Mouse (Mus musculus) liver, embryonic 12.5 days (tissue): ENCODE data around the gene Gmcl1. TPM values are rescaled to one million over a fixed set of nuclear protein-coding genes. Genes with fewer than 3 reads are reported as not detected.

Experiments used
- ATAC-seq: fragments of 200-750 bp; cut with Nextera tagmentation; 2 replicates; pipeline ENCODE4 v1.8.0; 2017; ENCODE audit warnings: moderate number of reproducible peaks, mild to moderate bottlenecking, moderate library complexity
- H3K27ac ChIP-seq: fragments of 300-500 bp; sonication (generic); 2 replicates; pipeline ENCODE4 v1.5.1; 2016; ENCODE audit warnings: mild to moderate bottlenecking
- H3K27me3 ChIP-seq: fragments of 300-500 bp; sonication (generic); replicated peaks from 2 replicates; pipeline ENCODE4 v1.6.1; 2016; ENCODE audit warnings: mild to moderate bottlenecking, moderate library complexity
- H3K36me3 ChIP-seq: fragments of 300-500 bp; sonication (generic); 2 replicates; pipeline ENCODE4 v1.6.1; 2016; ENCODE audit warnings: mild to moderate bottlenecking, moderate library complexity
- H3K4me1 ChIP-seq: fragments of 300-500 bp; sonication (generic); 2 replicates; pipeline ENCODE4 v1.6.1; 2016
- H3K4me2 ChIP-seq: fragments of 300-500 bp; sonication (generic); 2 replicates; pipeline ENCODE4 v1.6.1; 2016; ENCODE audit warnings: mild to moderate bottlenecking, moderate library complexity
- H3K4me3 ChIP-seq: fragments of 300-500 bp; sonication (generic); 2 replicates; pipeline ENCODE4 v1.5.1; 2016; ENCODE audit warnings: mild to moderate bottlenecking, moderate library complexity
- H3K9ac ChIP-seq: fragments of 300-500 bp; sonication (generic); 2 replicates; pipeline ENCODE4 v1.6.1; 2016; ENCODE audit warnings: mild to moderate bottlenecking, moderate library complexity
- H3K9me3 ChIP-seq: fragments of 300-500 bp; sonication (generic); replicated peaks from 2 replicates; pipeline ENCODE4 v1.6.1; 2016; ENCODE audit warnings: mild to moderate bottlenecking, moderate library complexity
- WGBS: fragments of 180-500 bp; shearing (Covaris S2); methylation state at CpG from one replicate; pipeline ENCODE4 v1.1.7; 2016; ENCODE audit not compliant: insufficient replicate concordance; 5-methylcytosine and 5-hydroxymethylcytosine counted together
- polyA plus RNA-seq: library from polyadenylated mRNA; unstranded; fragments of >200 nt; fragmentation: Nextera tagmentation; extraction: Ambion mirVana; gene quantifications from 2 replicates; pipeline ENCODE4 v1.2.1, GENCODE M21; 2016

Gmcl1 gene
- polyA plus RNA-seq, 1 experiment from 2014 or later = 17.5 TPM

DNA sequence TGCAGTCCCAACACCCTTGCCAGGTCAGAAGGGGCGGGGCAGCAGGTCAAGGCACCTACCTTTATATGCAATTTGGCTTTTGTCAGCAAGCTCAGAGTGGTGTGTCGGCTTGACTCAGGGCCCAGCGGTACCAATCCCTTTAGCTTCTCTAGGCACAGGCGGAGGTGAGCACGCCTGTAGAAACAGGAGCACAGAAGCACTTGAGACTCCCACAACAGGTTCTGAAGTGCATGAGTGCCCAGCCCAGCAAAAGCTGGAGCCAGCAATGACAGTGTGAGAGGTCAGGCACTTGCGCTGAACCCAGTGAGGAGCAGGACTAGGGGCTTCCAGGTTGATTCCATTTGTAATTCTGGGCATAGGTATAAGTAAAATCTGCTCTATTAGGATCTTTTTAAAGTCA is 80.2 kb downstream of the Gmcl1 start:
- Histone ChIP-seq H3K36me3 (peaks cover 95% of the 10 kb centered on the region), H3K4me3 (no peak overlapping the region), H3K4me1 (peaks cover 23% of the 10 kb centered on the region), H3K9ac (no peak overlapping the region), H3K4me2 (no peak overlapping the region), H3K9me3 (no peaks in the 10 kb centered on the region), H3K27ac (no peak overlapping the region), H3K27me3 (no peaks in the 10 kb centered on the region)
- WGBS = 83% methylated on average over 6 of the region's 6 CpGs
- ATAC-seq = no peak

DNA sequence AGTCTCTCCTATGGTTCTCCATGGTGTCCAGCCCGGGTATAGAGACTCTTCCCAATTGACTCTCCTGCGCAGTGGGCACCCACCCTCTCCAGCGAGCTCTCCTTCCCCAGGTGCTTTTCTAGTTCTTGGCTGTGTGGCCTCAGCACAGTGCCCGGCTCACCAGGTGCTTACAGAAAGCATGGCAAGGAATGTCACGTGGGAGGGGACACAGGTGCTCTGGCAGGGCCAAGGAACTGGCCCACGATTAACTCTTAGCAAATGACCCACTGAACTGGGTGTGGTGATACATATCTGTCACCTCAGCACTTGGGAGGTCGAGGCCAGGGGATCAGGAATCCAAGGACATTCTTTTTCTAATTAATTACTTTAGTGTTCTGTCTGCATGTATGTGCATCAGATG is 87.0 kb downstream of the Gmcl1 start:
- WGBS = 77% methylated on average over 7 of the region's 7 CpGs
- H3K27me3 ChIP-seq = no peaks in the 10 kb centered on the region
- H3K9me3 ChIP-seq = no peaks in the 10 kb centered on the region
- H3K4me1 ChIP-seq = peaks cover 34% of the 10 kb centered on the region
- H3K27ac ChIP-seq = no peak overlapping the region; the same call in 1 of the 2 replicates
- H3K4me2 ChIP-seq = no peak overlapping the region
- no peak overlapping the region for H3K4me3 ChIP-seq
- peaks cover 41% of the 10 kb centered on the region for H3K36me3 ChIP-seq
- no peak for ATAC-seq
- H3K9ac ChIP-seq = no peak overlapping the region

DNA sequence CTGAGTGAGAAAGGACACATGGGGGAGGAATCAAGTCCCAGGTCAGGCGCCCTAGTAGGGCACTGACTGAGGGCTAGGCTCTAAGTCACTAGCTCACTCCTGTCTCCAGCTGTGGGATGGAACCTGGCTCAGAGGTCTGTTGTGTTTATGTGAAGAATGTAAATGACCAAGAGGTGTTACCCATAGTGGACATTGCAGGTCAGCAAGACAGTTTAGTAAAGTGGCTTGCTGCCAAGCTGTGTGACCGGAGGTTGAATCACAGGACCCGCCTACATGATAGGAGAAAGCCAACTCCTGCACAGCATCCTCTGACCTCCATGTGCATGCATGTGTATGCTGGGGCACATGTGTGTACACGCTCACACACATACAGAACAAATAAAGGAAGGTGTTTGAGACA is 87.6 kb downstream of the Gmcl1 start:
- H3K9ac ChIP-seq = 0 out of 2 replicates have a peak overlapping the region, but pooled peaks have one; percentile 4
- WGBS = 82% methylated on average over 4 of the region's 4 CpGs
- H3K27ac ChIP-seq = peak overlapping the region; percentile 27
- no peak overlapping the region for H3K4me2 ChIP-seq
- H3K9me3 ChIP-seq = no peaks in the 10 kb centered on the region
- peaks cover 40% of the 10 kb centered on the region for H3K4me1 ChIP-seq
- no peaks in the 10 kb centered on the region for H3K27me3 ChIP-seq
- no peak for ATAC-seq
- H3K36me3 ChIP-seq = peaks cover 35% of the 10 kb centered on the region
- no peak overlapping the region for H3K4me3 ChIP-seq

DNA sequence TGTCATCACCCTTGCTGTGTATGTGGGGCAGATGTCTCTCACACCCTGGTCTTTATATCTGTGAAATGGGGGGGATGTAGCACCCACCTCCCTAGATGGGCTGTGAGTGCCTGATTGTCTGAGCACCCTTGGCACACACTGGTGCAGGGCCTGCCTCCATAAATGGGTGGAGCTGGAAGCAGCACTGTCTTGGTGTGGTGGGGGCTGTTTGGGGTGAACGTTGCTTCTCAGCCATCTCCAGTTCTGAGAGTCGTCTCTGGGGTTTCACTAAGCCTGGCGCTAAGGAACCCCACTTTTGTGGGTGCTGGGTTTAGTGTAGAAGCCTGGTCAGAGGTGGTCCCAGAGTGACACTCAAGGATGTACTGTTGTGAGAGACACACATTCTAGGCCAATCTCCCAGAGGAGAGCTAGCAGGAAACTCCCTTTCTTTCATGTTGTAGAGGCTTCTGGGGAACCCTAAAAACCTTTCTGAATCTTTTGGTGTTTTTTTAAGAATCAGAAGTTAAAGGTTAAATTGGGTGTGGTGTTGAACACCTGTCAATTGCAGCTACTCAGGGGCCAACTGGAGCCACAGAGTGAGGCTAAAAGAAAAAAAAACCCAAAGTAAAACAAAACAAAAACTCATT is 88.3 kb downstream of the Gmcl1 start:
- H3K4me2 ChIP-seq = no peak overlapping the region
- 70% methylated on average over 3 of the region's 3 CpGs for WGBS
- peaks cover 28% of the 10 kb centered on the region for H3K36me3 ChIP-seq
- no peak overlapping the region for H3K4me3 ChIP-seq
- H3K27me3 ChIP-seq = no peaks in the 10 kb centered on the region
- H3K27ac ChIP-seq = peak overlapping the region; percentile 27; the same call in 1 of the 2 replicates
- 0 out of 2 replicates have a peak overlapping the region, but pooled peaks have one; percentile 4 for H3K9ac ChIP-seq
- ATAC-seq = no peak
- H3K4me1 ChIP-seq = peaks cover 47% of the 10 kb centered on the region
- H3K9me3 ChIP-seq = no peaks in the 10 kb centered on the region

Other genes starting within 250 kb of the Gmcl1 start
- gene Pcbp1, start 207.1 kb downstream of the Gmcl1 start, polyA plus RNA-seq = 465 and 466 TPM in 2 replicates
- gene Asprv1, start 105.2 kb downstream of the Gmcl1 start, polyA plus RNA-seq = 0.13 TPM in 2 replicates
- gene Mxd1, start 64.2 kb downstream of the Gmcl1 start, polyA plus RNA-seq = 35.1 and 39.7 TPM in 2 replicates
- 82.0 and 85.1 TPM in 2 replicates for gene Snrnp27, start 48.9 kb downstream of the Gmcl1 start, polyA plus RNA-seq
- gene Anxa4, start 60.2 kb upstream of the Gmcl1 start, polyA plus RNA-seq = 27.0 and 27.9 TPM in 2 replicates
- gene Aak1, start 116.1 kb upstream of the Gmcl1 start, polyA plus RNA-seq = 5.8 and 9.2 TPM in 2 replicates